Mouse (Mus musculus): ENCODE measurements at regions not wholly inside any gene's neighbourhood (a gene's known extent, or its start where the extent isn't known, plus 50 kb on each side); places are given as distances from the start of the nearest gene placed in this dataset.

DNA sequence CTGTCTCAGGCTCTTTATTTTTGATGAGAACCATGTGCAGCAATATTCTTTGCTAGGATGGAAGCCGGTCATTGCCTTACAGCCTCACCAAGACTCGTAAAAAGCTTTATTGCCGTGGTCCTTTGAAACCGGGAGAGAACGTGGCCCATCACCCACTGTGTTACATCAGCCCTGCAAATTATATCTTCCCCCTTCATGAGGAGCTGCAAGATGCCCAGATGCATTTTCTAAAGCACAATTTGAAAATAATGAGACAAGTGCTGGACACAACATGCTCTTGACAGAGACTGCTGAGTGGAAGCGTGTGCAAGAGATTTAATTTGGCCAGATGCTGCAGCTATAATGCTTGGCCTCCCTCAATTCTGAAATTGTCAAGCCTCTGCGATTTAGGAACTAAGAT lies 389.2 kb upstream of the Dcn start:
- TF ChIP-seq CTCF (IDR thresholded peaks at IDR 0.05; ENCODE audit: borderline replicate concordance, insufficient read depth, low read depth, low read length) (no peak), POLR2A (IDR thresholded peaks at IDR 0.05; ENCODE audit: borderline replicate concordance, insufficient read depth, low read length) (no peak)
